Mouse (Mus musculus) urinary bladder, postnatal 0 days (tissue): ENCODE data around the gene Gm4894. TPM values are rescaled to one million over a fixed set of nuclear protein-coding genes. Genes with fewer than 3 reads are reported as not detected.

Experiments
- polyA plus RNA-seq: library from polyadenylated mRNA; unstranded; fragments of >200 nt; fragmentation: Nextera tagmentation; extraction: Ambion mirVana; gene quantifications from 2 replicates; pipeline ENCODE4 v1.2.1, GENCODE M21; 2015

Gene Gm4894
- polyA plus RNA-seq, result not detected in 2 replicates

GRCm38 (mm10) chr9:49250231-49250630 lies at the start of gene Gm4894:
Gene Gm4894 (plus strand): TSS chr9:49250531.

Other genes starting within 250 kb of the Gm4894 start
- gene Zw10, start 194.9 kb upstream of the Gm4894 start, polyA plus RNA-seq, result 11.3 and 13.3 TPM in 2 replicates
- 0.14 and 0.37 TPM in 2 replicates for gene Tmprss5, start 169.3 kb upstream of the Gm4894 start, polyA plus RNA-seq
- not detected in 2 replicates for gene Drd2, start 90.1 kb downstream of the Gm4894 start, polyA plus RNA-seq
- gene Ankk1, start 176.5 kb downstream of the Gm4894 start, polyA plus RNA-seq, result not detected in 2 replicates
- 1.5 and 1.7 TPM in 2 replicates for gene Ttc12, start 235.7 kb downstream of the Gm4894 start, polyA plus RNA-seq